Mouse (Mus musculus) limb, embryonic 14.5 days (tissue): Measurements from ENCODE around the gene 1810010H24Rik. TPM values are rescaled to one million over a fixed set of nuclear protein-coding genes. Genes with fewer than 3 reads are reported as not detected.

Experiments used
- ATAC-seq: fragments of 200-750 bp; cut with Nextera tagmentation; 2 replicates; pipeline ENCODE4 v1.8.0; 2017; ENCODE audit warnings: low read depth, moderate number of reproducible peaks, moderate TSS enrichment; ENCODE audit not compliant: low FRiP score
- DNase-seq: peaks from one replicate; pipeline ENCODE4 v3.0.0-alpha.2; 2015; ENCODE audit warnings: low spot score
- H3K27ac ChIP-seq: fragments of 300-500 bp; sonication (generic); replicated peaks from 2 replicates; pipeline ENCODE4 v1.5.1; 2014; ENCODE audit warnings: low read depth, mild to moderate bottlenecking, low read length, moderate library complexity, mixed read lengths
- H3K27me3 ChIP-seq: fragments of 300-500 bp; sonication (generic); 2 replicates; pipeline ENCODE4 v1.6.1; 2014; ENCODE audit warnings: low read length, mixed read lengths; ENCODE audit not compliant: control insufficient read depth, insufficient read depth
- H3K36me3 ChIP-seq: fragments of 300-500 bp; sonication (generic); 2 replicates; pipeline ENCODE4 v1.6.1; 2014; ENCODE audit warnings: mild to moderate bottlenecking, low read length, moderate library complexity, mixed read lengths; ENCODE audit not compliant: control insufficient read depth, insufficient read depth
- H3K4me1 ChIP-seq: fragments of 300-500 bp; sonication (generic); 2 replicates; pipeline ENCODE4 v1.6.1; 2014; ENCODE audit warnings: antibody characterized with exemption, low read length, mixed read lengths; ENCODE audit not compliant: control insufficient read depth, insufficient read depth
- H3K4me2 ChIP-seq: fragments of 300-500 bp; sonication (generic); replicated peaks from 2 replicates; pipeline ENCODE4 v1.6.1; 2014; ENCODE audit warnings: low read depth, mild to moderate bottlenecking, low read length, moderate library complexity; ENCODE audit not compliant: severe bottlenecking
- H3K4me3 ChIP-seq: fragments of 300-500 bp; sonication (generic); replicated peaks from 2 replicates; pipeline ENCODE4 v1.5.1; 2014; ENCODE audit warnings: low read length
- H3K9ac ChIP-seq: fragments of 300-500 bp; sonication (generic); 2 replicates; pipeline ENCODE4 v1.6.1; 2014; ENCODE audit warnings: mild to moderate bottlenecking, low read depth, low read length, moderate library complexity; ENCODE audit not compliant: severe bottlenecking
- H3K9me3 ChIP-seq: fragments of 300-500 bp; sonication (generic); 2 replicates; pipeline ENCODE4 v1.6.1; 2016; ENCODE audit warnings: low read length; ENCODE audit not compliant: control insufficient read depth
- POLR2A ChIP-seq: fragments of 200-500 bp; IDR thresholded peaks from 2 replicates; pipeline ENCODE4 v1.8.0; 2012; ENCODE audit warnings: inconsistent platforms, mild to moderate bottlenecking, moderate library complexity, borderline replicate concordance; ENCODE audit not compliant: insufficient read depth, insufficient read length; ENCODE audit errors: extremely low read depth
- WGBS: fragments of 180-500 bp; shearing (Covaris S2); extraction: QIAGEN DNeasy Blood & Tissue Kit; methylation state at CpG from one replicate; pipeline ENCODE4 v1.1.7; 2014; 5-methylcytosine and 5-hydroxymethylcytosine counted together
- polyA plus RNA-seq, 2 experiments: library from polyadenylated mRNA; depleted of rRNA in 1 of 2; stranded (reverse) in 1 of 2; unstranded in 1 of 2; fragments of >200 nt; fragmentation: Nextera tagmentation in 1 of 2; extraction: Ambion mirVana in 1 of 2; gene quantifications; 2 replicates each; pipeline versions ENCODE4 v1.2.1 to v1.2.3; 2012 to 2014

The 1810010H24Rik gene
- polyA plus RNA-seq, 2 experiments: 2.3 to 2.6 TPM

DNA sequence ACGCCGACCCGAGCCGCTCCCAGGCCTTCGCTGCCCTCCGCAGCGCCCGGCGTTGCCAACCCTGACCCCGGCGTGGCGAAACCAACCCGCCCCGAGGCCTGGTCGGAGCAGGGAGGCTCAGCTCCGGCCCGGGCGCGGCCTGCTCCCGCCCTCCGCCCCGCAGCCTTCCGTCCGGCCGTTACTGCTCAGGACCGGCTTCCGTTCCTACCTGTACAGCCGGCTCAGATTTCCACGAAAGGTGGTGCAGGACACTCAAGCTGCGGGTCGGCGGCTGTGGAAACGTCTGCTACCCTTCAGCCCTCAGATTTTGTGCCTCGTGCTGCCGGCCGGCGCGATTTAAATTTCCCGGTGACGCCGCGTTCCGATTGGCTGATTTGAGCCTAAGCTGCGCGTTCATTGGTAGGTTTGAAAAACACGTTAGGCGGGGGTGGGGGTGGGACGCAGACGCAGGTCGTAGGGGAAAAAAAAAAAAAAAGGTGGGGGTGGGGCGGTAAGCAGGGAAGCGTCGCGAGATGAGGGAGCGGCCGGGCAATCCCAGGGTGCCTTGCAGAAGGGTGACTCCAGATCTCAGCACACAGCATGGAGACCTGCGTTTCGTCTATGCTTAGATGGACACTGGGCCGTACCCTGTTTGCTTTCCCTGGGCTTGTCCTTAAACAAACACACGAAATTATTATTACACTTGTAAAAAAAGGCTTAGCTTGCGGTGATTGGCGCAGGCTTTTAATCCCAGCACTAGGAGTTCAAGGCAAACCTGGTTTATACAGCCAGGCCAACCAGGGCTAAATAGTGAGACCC is 26.1 kb upstream of the 1810010H24Rik start, which contains the start of gene Kpna2:
Kpna2 (minus strand) TSS at position 391 of the 798 bp plus-strand sequence.
- H3K27ac ChIP-seq: peak within 1 kb of the TSS; percentile 83
- peak within 1 kb of the TSS; percentile 81 for H3K9ac ChIP-seq
- DNase-seq (peak; percentile 92), ATAC-seq (peak; percentile 94)
- no peaks in the 10 kb centered on the region for H3K4me1 ChIP-seq
- H3K4me2 ChIP-seq: peak within 1 kb of the TSS; percentile 69
- H3K36me3 ChIP-seq: peaks cover 27% of the 10 kb centered on the region
- H3K9me3 ChIP-seq: no peaks in the 10 kb centered on the region
- TF ChIP-seq POLR2A: peak; percentile 85; the same call in 1 of the 2 replicates
- peak within 1 kb of the TSS; percentile 96 for H3K4me3 ChIP-seq
- no peaks in the 10 kb centered on the region for H3K27me3 ChIP-seq
- WGBS: under 1% methylated on average over 51 of the region's 62 CpGs

GRCm38 (mm10) chr11:106999949-107000513 is 25.4 kb upstream of the 1810010H24Rik start:
- no peaks in the 10 kb centered on the region for H3K9me3 ChIP-seq
- 82% methylated on average over 9 of the region's 9 CpGs for WGBS
- ATAC-seq (no peak), DNase-seq (no peak)
- H3K36me3 ChIP-seq: peaks cover 20% of the 10 kb centered on the region
- H3K27me3 ChIP-seq: no peaks in the 10 kb centered on the region
- H3K9ac ChIP-seq: peak overlapping the region; percentile 58; the same call in 1 of the 2 replicates
- peak overlapping the region; percentile 96 for H3K4me3 ChIP-seq
- no peaks in the 10 kb centered on the region for H3K4me1 ChIP-seq
- peak overlapping the region; percentile 69 for H3K4me2 ChIP-seq
- no peak for TF ChIP-seq POLR2A
- peak overlapping the region; percentile 73 for H3K27ac ChIP-seq

GRCm38 (mm10) chr11:107001760-107002675 is 23.5 kb upstream of the 1810010H24Rik start:
- WGBS: 51% methylated on average over 7 of the region's 8 CpGs
- no peak for TF ChIP-seq POLR2A
- no peak overlapping the region for H3K4me2 ChIP-seq

GRCm38 (mm10) chr11:107005538-107005937 is 19.9 kb upstream of the 1810010H24Rik start:
- TF ChIP-seq POLR2A: no peak
- Histone ChIP-seq H3K27ac (no peak overlapping the region), H3K4me2 (no peak overlapping the region), H3K4me3 (no peak overlapping the region), H3K9me3 (no peaks in the 10 kb centered on the region), H3K9ac (no peak overlapping the region), H3K27me3 (no peaks in the 10 kb centered on the region), H3K4me1 (no peaks in the 10 kb centered on the region), H3K36me3 (no peaks in the 10 kb centered on the region)
- 88% methylated on average over 1 of the region's 1 CpGs for WGBS
- ATAC-seq: no peak
- no peak for DNase-seq

More at GRCm38 (mm10) chr11:107001760-107002675, 23.5 kb upstream of the 1810010H24Rik start:
- no peak for ATAC-seq
- no peak for DNase-seq
- Histone ChIP-seq H3K4me1 (no peaks in the 10 kb centered on the region), H3K9me3 (no peaks in the 10 kb centered on the region), H3K4me3 (no peak overlapping the region), H3K27ac (no peak overlapping the region), H3K9ac (no peak overlapping the region), H3K27me3 (no peaks in the 10 kb centered on the region), H3K36me3 (peaks cover under 1% of the 10 kb centered on the region; the same call in 1 of the 2 replicates)

DNA sequence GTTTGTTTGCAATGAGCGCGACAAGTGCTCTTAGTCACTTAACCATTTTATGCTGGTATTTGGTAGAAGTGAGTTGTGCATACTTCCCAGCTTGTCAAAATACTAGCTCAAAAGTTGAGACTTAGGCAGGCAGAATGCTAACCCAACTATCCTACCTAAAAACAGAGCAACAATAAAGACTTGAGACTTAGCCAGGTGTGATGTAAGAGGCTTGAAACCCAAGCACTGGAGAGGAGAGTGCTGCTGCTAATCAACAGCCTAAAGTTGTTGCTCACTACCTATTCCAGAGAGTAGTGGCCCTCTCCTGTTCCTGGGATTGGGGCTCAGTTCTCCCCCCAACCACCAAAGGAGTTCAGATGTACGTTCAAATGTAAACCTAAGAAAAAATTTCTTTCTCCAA is 15.0 kb upstream of the 1810010H24Rik start:
- H3K4me3 ChIP-seq: no peak overlapping the region
- DNase-seq (no peak), ATAC-seq (no peak)
- WGBS: 94% methylated on average over 3 of the region's 3 CpGs
- H3K4me1 ChIP-seq: peaks cover 7% of the 10 kb centered on the region
- no peaks in the 10 kb centered on the region for H3K36me3 ChIP-seq
- H3K9me3 ChIP-seq: no peaks in the 10 kb centered on the region
- no peak overlapping the region for H3K4me2 ChIP-seq
- H3K27ac ChIP-seq: no peak overlapping the region
- TF ChIP-seq POLR2A: no peak
- H3K9ac ChIP-seq: no peak overlapping the region
- H3K27me3 ChIP-seq: no peaks in the 10 kb centered on the region
